Mouse (Mus musculus) neural tube, embryonic 14.5 days (tissue): ENCODE measurements around the gene Ung. TPM values are rescaled to one million over a fixed set of nuclear protein-coding genes. Genes with fewer than 3 reads are reported as not detected.

Source experiments
- ATAC-seq: fragments of 200-750 bp; cut with Nextera tagmentation; 2 replicates; pipeline ENCODE4 v1.8.0; 2017; ENCODE audit warnings: low read depth, mild to moderate bottlenecking, moderate TSS enrichment, moderate library complexity
- H3K27ac ChIP-seq: fragments of 300-500 bp; sonication (generic); 2 replicates; pipeline ENCODE4 v1.5.1; 2014; ENCODE audit warnings: low read depth, mild to moderate bottlenecking, control low read depth, low read length, moderate library complexity, mixed read lengths
- H3K27me3 ChIP-seq: fragments of 300-500 bp; sonication (generic); 2 replicates; pipeline ENCODE4 v1.6.1; 2014; ENCODE audit warnings: low read length; ENCODE audit not compliant: control insufficient read depth, insufficient read depth
- H3K36me3 ChIP-seq: fragments of 300-500 bp; sonication (generic); 2 replicates; pipeline ENCODE4 v1.6.1; 2014; ENCODE audit warnings: low read length, mixed read lengths; ENCODE audit not compliant: control insufficient read depth, insufficient read depth
- H3K4me1 ChIP-seq: fragments of 300-500 bp; sonication (generic); 2 replicates; pipeline ENCODE4 v1.6.1; 2014; ENCODE audit warnings: low read length; ENCODE audit not compliant: control insufficient read depth, insufficient read depth
- H3K4me2 ChIP-seq: fragments of 300-500 bp; sonication (generic); 2 replicates; pipeline ENCODE4 v1.6.1; 2014; ENCODE audit warnings: mild to moderate bottlenecking, low read depth, low read length, control low read depth
- H3K4me3 ChIP-seq: fragments of 300-500 bp; sonication (generic); 2 replicates; pipeline ENCODE4 v1.5.1; 2014; ENCODE audit warnings: low read depth, low read length, control low read depth, mixed read lengths
- H3K9ac ChIP-seq: fragments of 300-500 bp; sonication (generic); replicated peaks from 2 replicates; pipeline ENCODE4 v1.6.1; 2014; ENCODE audit warnings: low read depth, mild to moderate bottlenecking, control low read depth, low read length, mixed read lengths
- H3K9me3 ChIP-seq: fragments of 300-500 bp; sonication (generic); 2 replicates; pipeline ENCODE4 v1.6.1; 2016; ENCODE audit warnings: low read length; ENCODE audit not compliant: control insufficient read depth
- WGBS: fragments of 180-500 bp; shearing (Covaris S2); extraction: QIAGEN DNeasy Blood & Tissue Kit; methylation state at CpG from one replicate; pipeline ENCODE4 v1.1.7; 2014; 5-methylcytosine and 5-hydroxymethylcytosine counted together
- polyA plus RNA-seq: library from polyadenylated mRNA; unstranded; fragments of >200 nt; fragmentation: Nextera tagmentation; extraction: Ambion mirVana; gene quantifications from 2 replicates; pipeline ENCODE4 v1.2.1, GENCODE M21; 2014

Ung gene
- polyA plus RNA-seq, 1 experiment from 2014 or later: 4.1 TPM

DNA sequence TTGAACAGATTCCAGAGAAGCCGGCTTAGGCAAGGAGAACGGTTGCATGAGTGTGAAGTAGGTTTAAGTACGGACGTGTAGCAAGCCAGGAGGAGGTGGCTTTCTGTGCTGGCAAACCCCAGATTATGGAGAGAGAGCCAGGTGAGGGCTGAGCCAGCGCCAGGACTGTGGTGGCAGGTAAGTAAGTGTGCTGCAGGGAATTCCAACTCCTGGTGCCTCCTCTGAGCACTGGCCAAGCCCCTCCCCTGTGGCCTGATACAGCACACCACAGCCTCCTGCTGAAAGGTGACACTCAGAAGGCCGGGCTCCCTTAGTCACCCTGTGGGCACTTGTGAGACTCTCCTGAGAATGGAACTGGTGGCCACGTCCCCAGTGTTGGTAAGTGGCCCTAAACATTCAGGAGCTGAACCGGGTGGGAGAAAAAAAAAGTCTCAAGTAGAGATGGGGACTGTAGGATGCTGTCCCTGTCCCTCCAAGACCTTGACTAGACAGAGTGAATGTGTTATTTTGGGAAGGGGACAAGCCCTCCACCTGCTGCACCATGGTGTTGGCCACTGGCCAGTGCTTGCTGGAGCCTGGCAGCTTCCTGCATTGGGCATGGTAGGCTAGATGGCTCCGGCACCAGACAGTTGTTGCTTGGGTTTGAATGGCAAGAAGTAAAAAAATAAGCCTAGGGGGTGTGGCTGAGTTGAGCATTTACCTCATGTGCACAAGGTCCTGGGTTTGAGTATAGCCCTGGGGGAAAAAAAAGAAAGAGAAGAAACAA is 25.2 kb downstream of the Ung start:
- H3K9me3 ChIP-seq: no peaks in the 10 kb centered on the region
- no peaks in the 10 kb centered on the region; the same call in 1 of the 2 replicates for H3K27me3 ChIP-seq
- no peak overlapping the region for H3K4me2 ChIP-seq
- H3K4me1 ChIP-seq: no peaks in the 10 kb centered on the region
- WGBS: 62% methylated on average over 9 of the region's 9 CpGs
- no peak overlapping the region for H3K4me3 ChIP-seq
- H3K27ac ChIP-seq: no peak overlapping the region
- no peaks in the 10 kb centered on the region for H3K36me3 ChIP-seq
- no peak overlapping the region for H3K9ac ChIP-seq
- ATAC-seq: no peak

GRCm38 (mm10) chr5:114157236-114157635 is 27.1 kb downstream of the Ung start:
- Histone ChIP-seq H3K27me3 (no peaks in the 10 kb centered on the region; the same call in 1 of the 2 replicates), H3K4me3 (no peak overlapping the region), H3K4me2 (no peak overlapping the region), H3K36me3 (no peaks in the 10 kb centered on the region), H3K27ac (no peak overlapping the region), H3K9ac (no peak overlapping the region), H3K4me1 (no peaks in the 10 kb centered on the region), H3K9me3 (no peaks in the 10 kb centered on the region)
- WGBS: 49% methylated on average over 7 of the region's 7 CpGs
- ATAC-seq: no peak

GRCm38 (mm10) chr5:114161424-114161823 is 31.2 kb downstream of the Ung start:
- no peak overlapping the region for H3K4me3 ChIP-seq
- no peaks in the 10 kb centered on the region for H3K9me3 ChIP-seq
- H3K4me2 ChIP-seq: no peak overlapping the region
- WGBS: 77% methylated on average over 6 of the region's 6 CpGs
- H3K4me1 ChIP-seq: no peaks in the 10 kb centered on the region
- no peak overlapping the region for H3K27ac ChIP-seq
- no peaks in the 10 kb centered on the region; the same call in 1 of the 2 replicates for H3K27me3 ChIP-seq
- no peak for ATAC-seq
- H3K36me3 ChIP-seq: no peaks in the 10 kb centered on the region
- H3K9ac ChIP-seq: no peak overlapping the region

GRCm38 (mm10) chr5:114162106-114162815 is 32.1 kb downstream of the Ung start:
- H3K9ac ChIP-seq: no peak overlapping the region
- H3K27ac ChIP-seq: no peak overlapping the region
- H3K27me3 ChIP-seq: no peaks in the 10 kb centered on the region; the same call in 1 of the 2 replicates
- no peak for ATAC-seq
- no peak overlapping the region for H3K4me3 ChIP-seq
- no peaks in the 10 kb centered on the region for H3K4me1 ChIP-seq
- H3K9me3 ChIP-seq: no peaks in the 10 kb centered on the region
- 55% methylated on average over 12 of the region's 12 CpGs for WGBS
- H3K4me2 ChIP-seq: no peak overlapping the region
- no peaks in the 10 kb centered on the region for H3K36me3 ChIP-seq

DNA sequence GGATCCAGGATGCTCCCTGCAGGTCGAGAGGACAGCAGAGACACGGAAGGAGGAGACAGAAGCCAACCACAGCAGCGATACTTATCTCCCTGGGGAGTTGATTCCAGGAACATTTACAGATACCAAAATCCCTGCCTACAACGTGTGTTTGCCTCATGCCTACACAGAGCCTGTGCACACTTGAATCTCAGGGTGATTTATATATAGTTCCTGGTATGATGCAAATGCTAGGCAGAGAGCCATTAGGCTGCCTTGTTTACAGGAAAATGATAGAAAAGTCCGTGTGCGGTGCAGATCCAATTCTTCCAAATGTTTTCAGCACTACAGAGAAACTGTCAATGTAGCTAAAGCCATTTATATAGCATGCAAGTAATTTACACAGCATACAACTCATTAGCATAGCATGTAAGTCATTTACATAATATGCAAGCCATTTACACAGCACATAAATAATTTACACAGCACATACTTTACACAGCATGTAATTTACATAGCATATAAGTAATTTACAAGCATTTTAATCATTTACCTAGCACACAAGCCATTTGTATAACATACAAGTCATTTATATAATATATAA is 33.0 kb downstream of the Ung start:
- Histone ChIP-seq H3K9me3 (no peaks in the 10 kb centered on the region), H3K36me3 (no peaks in the 10 kb centered on the region), H3K9ac (no peak overlapping the region), H3K27me3 (no peaks in the 10 kb centered on the region), H3K4me2 (no peak overlapping the region), H3K27ac (no peak overlapping the region), H3K4me1 (no peaks in the 10 kb centered on the region), H3K4me3 (no peak overlapping the region)
- WGBS: 72% methylated on average over 6 of the region's 6 CpGs
- no peak for ATAC-seq

DNA sequence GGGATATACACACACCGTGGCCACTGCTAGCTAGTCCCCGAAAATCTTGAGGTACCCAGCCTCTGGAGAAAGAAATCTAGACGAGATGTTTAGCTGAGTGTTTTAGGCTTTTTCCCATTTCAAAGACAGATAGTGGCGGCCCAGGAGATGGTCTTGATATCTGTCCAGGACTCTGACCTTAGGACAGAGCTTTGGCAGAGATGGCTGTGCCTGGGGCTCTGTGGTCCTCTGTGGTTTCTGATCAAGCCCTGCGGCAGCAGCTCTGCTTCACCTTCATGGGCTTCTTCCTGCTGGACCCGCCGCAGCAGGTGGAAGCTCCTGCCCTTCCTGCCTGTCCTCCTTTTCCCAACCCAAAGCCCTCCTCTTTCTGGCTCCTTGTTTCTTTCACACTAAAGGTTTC is 40.2 kb downstream of the Ung start:
- no peak for ATAC-seq
- Histone ChIP-seq H3K9ac (no peak overlapping the region), H3K36me3 (no peaks in the 10 kb centered on the region), H3K27ac (no peak overlapping the region), H3K9me3 (no peaks in the 10 kb centered on the region), H3K27me3 (no peaks in the 10 kb centered on the region; the same call in 1 of the 2 replicates), H3K4me1 (no peaks in the 10 kb centered on the region), H3K4me2 (no peak overlapping the region), H3K4me3 (no peak overlapping the region)
- 88% methylated on average over 7 of the region's 7 CpGs for WGBS

DNA sequence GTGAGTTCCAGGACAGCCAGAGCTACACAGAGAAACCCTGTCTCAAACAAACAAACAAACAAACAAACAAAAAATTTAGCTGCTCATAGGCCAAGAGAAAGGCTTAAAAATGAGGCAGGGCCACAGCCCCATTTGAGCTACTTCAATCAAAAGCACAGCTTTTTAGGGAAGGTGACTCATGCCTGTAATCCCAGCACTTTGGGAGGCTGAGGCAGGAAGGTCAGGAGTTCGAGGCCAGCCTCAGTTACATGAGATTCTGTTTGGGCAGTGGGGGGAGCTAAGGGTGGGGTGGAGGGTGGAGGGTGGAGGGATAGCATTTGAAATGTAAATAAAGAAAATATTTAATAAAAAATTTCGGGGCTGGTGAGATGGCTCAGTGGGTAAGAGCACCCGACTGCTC is 42.8 kb downstream of the Ung start:
- Histone ChIP-seq H3K4me2 (no peak overlapping the region), H3K27me3 (no peaks in the 10 kb centered on the region; the same call in 1 of the 2 replicates), H3K4me3 (no peak overlapping the region), H3K36me3 (no peaks in the 10 kb centered on the region), H3K9ac (no peak overlapping the region), H3K9me3 (no peaks in the 10 kb centered on the region), H3K4me1 (peaks cover 6% of the 10 kb centered on the region; the same call in 1 of the 2 replicates), H3K27ac (no peak overlapping the region)
- ATAC-seq: no peak
- 94% methylated on average over 3 of the region's 3 CpGs for WGBS

- Histone ChIP-seq H3K9me3 (no peaks in the 10 kb centered on the region), H3K4me1 (peaks cover 6% of the 10 kb centered on the region; the same call in 1 of the 2 replicates), H3K27ac (no peak overlapping the region), H3K4me3 (no peak overlapping the region), H3K27me3 (no peaks in the 10 kb centered on the region; the same call in 1 of the 2 replicates), H3K9ac (no peak overlapping the region), H3K36me3 (no peaks in the 10 kb centered on the region), H3K4me2 (no peak overlapping the region)
- 77% methylated on average over 7 of the region's 7 CpGs for WGBS
- ATAC-seq: no peak
Observed at GRCm38 (mm10) chr5:114173458-114173857, 43.3 kb downstream of the Ung start.
